Mouse (Mus musculus): ENCODE data around the gene Foxk2. TPM values are rescaled to one million over a fixed set of nuclear protein-coding genes. Genes with fewer than 3 reads are reported as not detected.
A peak's percentile ranks its signal among the peaks of the same experiment; 100 is the strongest.
"Not testable (repeated sequence)": the region's sequence is repeated elsewhere in the genome, so short reads cannot be mapped to it uniquely, and the experiment has no call there.

Gene Foxk2
- polyA plus RNA-seq, 1 experiment from 2014 or later = 13.8 TPM

DNA sequence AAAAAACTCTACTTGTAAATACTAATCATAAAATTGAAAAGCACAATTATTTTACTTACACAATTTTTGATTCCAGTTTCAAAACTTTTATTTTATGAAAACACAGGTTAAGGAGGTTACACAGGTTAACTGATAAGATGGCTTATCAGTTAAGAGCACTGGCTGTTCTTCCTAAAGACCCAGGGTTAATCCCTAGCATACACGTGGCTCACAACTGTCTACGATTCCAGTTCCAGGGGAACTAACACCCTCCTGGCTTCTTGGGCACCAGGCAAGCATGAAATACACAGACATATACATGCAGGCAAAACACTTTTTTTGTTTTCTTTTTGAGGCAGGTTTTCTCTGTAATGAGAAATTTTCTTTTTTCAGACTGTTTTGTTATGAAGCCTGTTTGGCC is 88.4 kb downstream of the Foxk2 start:
- no peak for ATAC-seq (ENCODE audit: low FRiP score)
- H3K4me2 ChIP-seq = no peak overlapping the region
- H3K9ac ChIP-seq = no peak overlapping the region
- H3K9me3 ChIP-seq = no peaks in the 10 kb centered on the region
- no peak overlapping the region for H3K4me3 ChIP-seq (replicated peaks)
- H3K27me3 ChIP-seq = no peaks in the 10 kb centered on the region
- 95% methylated on average over 2 of the region's 2 CpGs for WGBS
- no peak overlapping the region for H3K27ac ChIP-seq
- H3K4me1 ChIP-seq = peaks cover 9% of the 10 kb centered on the region
- H3K36me3 ChIP-seq (replicated peaks) = peaks cover 28% of the 10 kb centered on the region

DNA sequence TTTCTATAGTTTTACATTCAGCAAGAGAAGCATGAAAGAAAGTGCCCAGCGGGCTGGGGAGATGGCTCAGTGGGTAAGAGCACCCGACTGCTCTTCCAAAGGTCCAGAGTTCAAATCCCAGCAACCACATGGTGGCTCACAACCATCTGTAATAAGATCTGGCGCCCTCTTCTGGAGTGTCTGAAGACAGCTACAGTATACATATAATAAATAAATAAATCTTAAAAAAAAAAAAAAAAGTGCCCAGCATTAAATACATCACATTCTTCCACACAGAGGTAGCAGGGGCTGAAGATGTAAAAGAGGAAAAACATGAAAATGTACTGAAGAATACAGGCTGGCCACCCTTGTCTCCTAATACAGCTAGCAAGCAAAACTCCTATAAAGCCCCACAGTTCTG is 88.9 kb downstream of the Foxk2 start:
- H3K9ac ChIP-seq; H3K4me2 ChIP-seq; H3K27me3 ChIP-seq; H3K4me3 ChIP-seq (replicated peaks); ATAC-seq (ENCODE audit: low FRiP score); H3K27ac ChIP-seq; H3K9me3 ChIP-seq: not testable (repeated sequence)
- Histone ChIP-seq H3K4me1 (peaks cover 12% of the 10 kb centered on the region), H3K36me3 (replicated peaks) (peaks cover 28% of the 10 kb centered on the region)
- WGBS = 79% methylated on average over 3 of the region's 3 CpGs

DNA sequence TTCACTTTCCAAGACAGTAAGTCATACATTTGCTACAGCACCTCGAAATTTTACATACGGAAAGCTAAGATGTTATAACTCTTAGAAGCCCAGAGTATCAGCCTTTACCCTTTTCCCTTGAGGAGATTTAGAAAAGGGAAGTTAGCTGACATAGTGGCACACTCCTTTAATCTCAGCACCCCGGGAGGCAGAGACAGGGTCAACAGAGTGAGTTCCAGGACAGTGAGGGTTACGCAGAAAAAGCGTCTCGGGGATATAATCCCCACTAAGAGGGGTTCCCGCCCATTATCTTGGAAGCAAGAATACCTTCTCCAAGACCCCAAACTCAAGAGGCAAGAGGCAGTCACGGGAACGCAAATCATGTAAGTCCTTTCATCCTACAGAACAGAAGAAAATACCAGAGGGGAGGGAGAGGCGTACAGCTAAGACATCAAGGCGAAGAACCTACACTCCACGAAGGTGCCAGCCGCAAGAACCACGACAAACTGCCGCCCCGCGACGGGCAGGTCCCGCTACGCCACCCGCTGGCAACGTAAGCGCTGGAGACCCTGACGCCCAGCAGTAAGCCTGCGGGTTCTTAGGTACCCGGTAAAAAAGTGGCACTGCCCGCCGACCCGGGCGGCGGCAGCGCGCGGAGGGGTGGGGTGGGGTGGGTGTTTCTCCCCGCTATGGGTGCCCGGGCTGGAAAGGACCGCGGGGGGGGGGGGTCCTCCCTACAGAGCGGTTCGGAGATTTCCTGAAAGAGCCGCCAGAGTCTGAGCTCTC is 93.7 kb downstream of the Foxk2 start:
- Histone ChIP-seq H3K4me3 (replicated peaks) (peak overlapping the region; percentile 97), H3K4me2 (peak overlapping the region; percentile 89)

DNA sequence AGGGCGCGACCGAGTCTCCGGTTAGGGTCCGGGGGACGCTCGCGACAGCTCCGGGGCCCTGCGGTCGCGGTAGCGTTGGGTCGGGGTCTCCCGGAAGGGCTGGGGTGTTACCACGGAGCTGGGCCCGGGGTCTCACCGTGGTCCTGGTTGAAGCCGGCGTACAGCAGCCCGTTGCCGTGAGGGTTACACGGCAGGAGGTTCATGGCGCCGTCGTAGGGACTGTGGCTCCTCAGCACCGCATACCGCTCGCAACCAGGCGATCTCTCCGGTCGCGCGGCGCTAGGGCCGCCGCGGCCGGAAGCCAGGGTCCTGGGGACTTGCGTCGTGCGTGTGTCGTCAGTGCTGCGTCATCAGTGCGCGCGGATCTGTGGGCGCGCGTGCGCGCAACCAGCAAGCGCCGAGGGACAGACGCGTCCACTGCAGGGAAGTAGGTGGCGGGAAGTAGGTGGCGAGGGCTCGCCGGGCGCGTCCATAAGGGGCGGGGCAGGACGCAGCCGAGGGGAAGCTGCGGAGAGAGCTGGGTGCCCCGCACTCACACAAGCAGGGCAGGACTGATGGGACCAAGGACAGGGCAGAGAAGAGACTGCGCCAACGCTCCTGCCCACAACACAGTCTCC is 94.4 kb downstream of the Foxk2 start, which contains the start of gene Wdr45b:
Gene Wdr45b (minus strand): TSS at position 355 of the 617 bp plus-strand sequence.
- Histone ChIP-seq H3K9ac (peak within 1 kb of the TSS; percentile 92), H3K9me3 (no peaks in the 10 kb centered on the region), H3K4me2 (peak within 1 kb of the TSS; percentile 89), H3K4me3 (replicated peaks) (peak within 1 kb of the TSS; percentile 97), H3K36me3 (replicated peaks) (no peaks in the 10 kb centered on the region; the same call in 1 of the 2 replicates), H3K27ac (peak within 1 kb of the TSS; percentile 72), H3K4me1 (peaks cover 21% of the 10 kb centered on the region), H3K27me3 (no peaks in the 10 kb centered on the region)
- WGBS = under 1% methylated on average over 69 of the region's 69 CpGs
- peak; percentile 98 for ATAC-seq (ENCODE audit: low FRiP score)

More for the DNA sequence above, 93.7 kb downstream of the Foxk2 start:
- H3K9ac ChIP-seq = peak overlapping the region; percentile 92
- peaks cover under 1% of the 10 kb centered on the region; the same call in 1 of the 2 replicates for H3K36me3 ChIP-seq (replicated peaks)
- H3K27ac ChIP-seq = peak overlapping the region; percentile 72
- H3K4me1 ChIP-seq = peaks cover 21% of the 10 kb centered on the region
- no peak; the same call in 1 of the 2 replicates for ATAC-seq (ENCODE audit: low FRiP score)
- WGBS = 3% methylated on average over 41 of the region's 41 CpGs
- no peaks in the 10 kb centered on the region for H3K27me3 ChIP-seq
- H3K9me3 ChIP-seq = no peaks in the 10 kb centered on the region

Other genes starting within 250 kb of the Foxk2 start
- not detected in 2 replicates for gene Cd7, start 220.6 kb upstream of the Foxk2 start, polyA plus RNA-seq (2016; fragmentation: Nextera tagmentation; extraction: Ambion mirVana)
- not detected in 2 replicates for gene Sectm1b, start 196.4 kb upstream of the Foxk2 start, polyA plus RNA-seq (2016; fragmentation: Nextera tagmentation; extraction: Ambion mirVana)
- gene Sectm1a, start 178.8 kb upstream of the Foxk2 start, polyA plus RNA-seq (2016; fragmentation: Nextera tagmentation; extraction: Ambion mirVana) = not detected in 2 replicates
- gene Tex19.2, start 141.3 kb upstream of the Foxk2 start, polyA plus RNA-seq (2016; fragmentation: Nextera tagmentation; extraction: Ambion mirVana) = 0.09 TPM in 1 of 2 replicates, not detected in the other
- not detected in 2 replicates for gene Tex19.1, start 113.8 kb upstream of the Foxk2 start, polyA plus RNA-seq (2016; fragmentation: Nextera tagmentation; extraction: Ambion mirVana)
- gene Uts2r, start 99.7 kb upstream of the Foxk2 start, polyA plus RNA-seq (2016; fragmentation: Nextera tagmentation; extraction: Ambion mirVana) = not detected in 2 replicates
- 7.9 and 8.4 TPM in 2 replicates for gene Hexdc, start 55.6 kb upstream of the Foxk2 start, polyA plus RNA-seq (2016; fragmentation: Nextera tagmentation; extraction: Ambion mirVana)
- gene Ogfod3, start 55.3 kb upstream of the Foxk2 start, polyA plus RNA-seq (2016; fragmentation: Nextera tagmentation; extraction: Ambion mirVana) = 16.1 and 19.7 TPM in 2 replicates
- gene Cybc1, start 30.7 kb upstream of the Foxk2 start, polyA plus RNA-seq (2016; fragmentation: Nextera tagmentation; extraction: Ambion mirVana) = 33.3 and 34.0 TPM in 2 replicates
- 65.0 and 72.4 TPM in 2 replicates for gene Narf, start 22.7 kb upstream of the Foxk2 start, polyA plus RNA-seq (2016; fragmentation: Nextera tagmentation; extraction: Ambion mirVana)
- gene Wdr45b, start 94.5 kb downstream of the Foxk2 start, polyA plus RNA-seq (2016; fragmentation: Nextera tagmentation; extraction: Ambion mirVana) = 84.0 and 86.5 TPM in 2 replicates
- gene Rab40b, start 128.3 kb downstream of the Foxk2 start, polyA plus RNA-seq (2016; fragmentation: Nextera tagmentation; extraction: Ambion mirVana) = 3.1 and 3.8 TPM in 2 replicates
- gene Fn3krp, start 161.4 kb downstream of the Foxk2 start, polyA plus RNA-seq (2016; fragmentation: Nextera tagmentation; extraction: Ambion mirVana) = 7.3 and 7.7 TPM in 2 replicates
- 0.91 and 1.4 TPM in 2 replicates for gene Fn3k, start 174.9 kb downstream of the Foxk2 start, polyA plus RNA-seq (2016; fragmentation: Nextera tagmentation; extraction: Ambion mirVana)
- gene Tbcd, start 192.0 kb downstream of the Foxk2 start, polyA plus RNA-seq (2016; fragmentation: Nextera tagmentation; extraction: Ambion mirVana) = 56.0 and 60.6 TPM in 2 replicates